Mouse (Mus musculus) ovary, postnatal 10 days (tissue): ENCODE measurements around the gene Gm19684.
"Not testable (repeated sequence)": the region's sequence is repeated elsewhere in the genome, so short reads cannot be mapped to it uniquely, and the experiment has no call there.

Source experiments
- DNase-seq: peaks from one replicate; pipeline ENCODE4 v3.0.0; 2022; ENCODE audit warnings: low spot score

Gm19684 gene

GRCm38 (mm10) chr17:36131516-36132265, 10.2 kb downstream of the Gm19684 start:
- no peak for DNase-seq

GRCm38 (mm10) chr17:36135421-36136231, 14.1 kb downstream of the Gm19684 start:
- not testable (repeated sequence) for DNase-seq

GRCm38 (mm10) chr17:36136299-36136848, 14.9 kb downstream of the Gm19684 start:
- not testable (repeated sequence) for DNase-seq

DNA sequence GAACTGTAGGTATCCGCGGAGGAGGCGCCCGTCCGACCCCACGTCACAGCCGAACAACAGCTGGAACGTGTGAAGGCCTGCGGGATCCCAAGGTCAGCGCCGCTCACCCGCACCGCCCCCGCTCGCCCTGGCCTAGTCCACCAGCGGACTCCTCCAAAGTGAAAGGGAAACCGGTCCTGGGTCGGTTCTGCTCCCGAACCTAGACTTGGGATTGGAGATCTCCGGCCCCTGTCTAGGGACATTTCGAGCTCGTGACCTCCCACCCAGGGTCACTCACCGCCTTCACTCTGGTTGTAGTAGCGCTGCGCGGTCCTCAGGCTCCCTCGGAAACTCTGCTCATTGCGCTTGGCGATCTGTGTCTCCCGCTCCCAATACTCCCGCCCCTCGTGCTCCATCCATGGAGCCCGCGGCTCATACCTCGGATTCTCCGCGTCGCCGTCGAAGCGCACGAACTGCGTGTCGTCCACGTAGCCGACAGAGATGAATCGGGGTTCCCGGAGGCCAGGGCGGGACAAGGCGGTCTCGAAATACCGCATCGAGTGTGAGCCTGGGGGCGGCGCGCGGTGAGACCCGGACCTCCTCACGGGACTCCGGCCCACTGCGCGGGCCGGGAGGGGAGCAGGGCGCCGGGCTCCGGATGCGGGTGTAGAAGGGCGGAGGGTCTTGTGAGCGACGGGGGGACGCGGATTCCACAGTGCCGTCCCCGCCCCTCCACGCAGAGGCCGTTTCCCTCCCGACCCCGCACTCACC, 23.8 kb downstream of the Gm19684 start:
- DNase-seq = no peak

DNA sequence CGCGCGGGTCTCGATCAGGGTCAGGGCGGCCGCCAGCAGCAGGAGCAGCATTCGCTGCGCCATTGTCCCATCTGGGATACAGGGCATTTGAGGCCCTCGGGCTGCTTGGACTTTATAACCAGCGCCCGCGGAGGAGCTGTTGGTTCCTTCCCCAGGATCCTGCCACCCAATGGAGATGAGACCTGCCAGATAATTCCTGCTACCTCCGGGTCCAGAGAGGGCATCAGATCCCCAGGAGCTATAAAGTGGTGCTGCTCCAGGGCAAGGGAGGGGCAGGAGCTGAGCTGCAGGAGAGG, 24.3 kb downstream of the Gm19684 start:
- not testable (repeated sequence) for DNase-seq

- DNase-seq = not testable (repeated sequence)
These were observed 25.5 kb downstream of the Gm19684 start for GRCm38 (mm10) chr17:36146937-36147336.

- not testable (repeated sequence) for DNase-seq
These were observed 27.0 kb downstream of the Gm19684 start for GRCm38 (mm10) chr17:36148468-36148867.

GRCm38 (mm10) chr17:36151200-36151599, 29.7 kb downstream of the Gm19684 start:
- not testable (repeated sequence) for DNase-seq

DNA sequence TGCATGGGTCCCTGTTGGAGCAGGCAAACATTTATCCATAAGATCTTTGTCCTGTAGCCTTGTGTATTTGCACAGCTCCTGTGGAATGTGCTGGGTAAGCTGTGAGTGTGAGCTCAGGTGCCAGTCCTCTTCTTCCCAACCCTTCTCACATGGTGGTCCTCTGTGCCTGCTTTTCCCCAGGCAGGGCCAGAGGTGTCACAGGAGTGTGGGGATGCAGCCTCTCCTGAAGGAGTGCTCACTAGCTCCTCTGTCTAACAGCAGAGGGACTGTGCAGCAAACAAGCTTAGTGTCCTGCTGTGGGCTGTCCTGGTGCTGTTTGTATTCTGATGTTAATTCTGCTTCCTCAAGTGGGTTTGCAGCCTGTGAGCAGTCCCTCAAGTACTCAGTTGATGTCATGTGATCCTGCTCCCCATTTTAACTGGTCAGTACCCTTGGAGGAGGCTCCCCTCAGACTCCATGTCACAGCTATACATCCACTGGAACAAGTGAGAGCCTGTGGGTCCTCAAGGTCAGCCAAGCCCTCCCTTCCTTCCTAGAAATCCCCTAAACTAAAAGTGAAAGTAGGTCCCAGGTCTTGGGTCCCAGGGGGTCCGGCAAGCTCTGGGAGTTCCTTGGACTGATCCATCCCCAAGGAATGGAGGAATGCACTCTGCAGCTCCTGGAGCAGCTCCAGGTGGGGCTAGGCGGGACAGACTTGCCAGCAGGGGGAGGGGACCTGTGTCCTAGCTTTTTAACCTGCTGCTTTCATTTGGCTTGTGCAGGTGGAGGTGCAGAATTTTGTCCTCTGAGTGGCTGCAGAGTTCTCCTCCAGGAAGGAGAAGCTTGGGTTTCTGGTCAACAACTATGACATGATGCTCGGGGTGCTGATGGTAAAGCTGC, 33.0 kb downstream of the Gm19684 start:
- no peak for DNase-seq

DNA sequence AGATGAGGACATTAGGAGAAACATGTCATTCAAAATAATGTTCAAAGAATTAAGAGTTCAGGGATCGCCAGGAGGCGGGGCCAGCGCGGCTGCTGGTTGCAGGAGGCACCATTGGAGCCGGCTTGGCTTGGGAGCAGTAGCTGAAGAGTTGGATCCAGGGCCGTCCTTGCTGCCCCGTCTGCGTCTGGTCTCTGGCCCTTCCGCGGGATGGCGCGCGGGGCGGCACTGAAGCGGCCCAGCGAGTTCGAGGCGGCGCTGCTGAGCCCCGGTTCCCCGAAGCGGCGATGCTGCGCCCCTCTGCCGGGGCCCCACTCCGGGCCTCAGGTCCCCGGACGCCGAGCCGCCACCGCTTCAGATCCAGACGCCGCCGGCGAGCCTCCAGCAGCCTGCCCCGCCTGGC, 36.3 kb downstream of the Gm19684 start:
- DNase-seq = not testable (repeated sequence)

DNA sequence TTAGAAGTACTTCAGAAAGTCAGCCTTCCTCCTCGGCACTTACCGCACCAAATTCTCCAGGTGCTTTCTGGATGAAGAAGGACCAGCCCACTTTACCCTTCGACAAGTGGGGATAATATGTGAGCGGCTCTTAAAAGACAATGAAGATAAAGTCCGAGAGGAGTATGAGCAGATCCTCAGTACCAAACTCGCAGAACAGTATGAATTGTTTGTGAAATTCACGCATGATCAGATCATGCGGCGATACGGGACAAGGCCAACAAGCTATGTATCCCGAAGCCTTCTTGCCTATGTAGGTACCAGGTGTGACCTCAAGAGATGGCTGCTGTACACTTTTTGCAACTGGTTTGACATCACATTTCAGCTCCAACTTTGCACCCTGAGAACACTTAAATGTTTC, 36.8 kb downstream of the Gm19684 start:
- not testable (repeated sequence) for DNase-seq

- no peak for DNase-seq
These were observed 39.9 kb downstream of the Gm19684 start for GRCm38 (mm10) chr17:36161129-36162051.

GRCm38 (mm10) chr17:36166901-36167300, 45.4 kb downstream of the Gm19684 start:
- not testable (repeated sequence) for DNase-seq

- DNase-seq = no peak
These were observed 46.0 kb downstream of the Gm19684 start for GRCm38 (mm10) chr17:36167306-36168038.

- no peak for DNase-seq
These were observed 46.7 kb downstream of the Gm19684 start, which contains the start of gene Gm8909 for GRCm38 (mm10) chr17:36168039-36168652. Gene Gm8909, minus strand, starts transcription at chr17:36168537.

- not testable (repeated sequence) for DNase-seq
These were observed 47.6 kb downstream of the Gm19684 start for GRCm38 (mm10) chr17:36169094-36169493.

DNA sequence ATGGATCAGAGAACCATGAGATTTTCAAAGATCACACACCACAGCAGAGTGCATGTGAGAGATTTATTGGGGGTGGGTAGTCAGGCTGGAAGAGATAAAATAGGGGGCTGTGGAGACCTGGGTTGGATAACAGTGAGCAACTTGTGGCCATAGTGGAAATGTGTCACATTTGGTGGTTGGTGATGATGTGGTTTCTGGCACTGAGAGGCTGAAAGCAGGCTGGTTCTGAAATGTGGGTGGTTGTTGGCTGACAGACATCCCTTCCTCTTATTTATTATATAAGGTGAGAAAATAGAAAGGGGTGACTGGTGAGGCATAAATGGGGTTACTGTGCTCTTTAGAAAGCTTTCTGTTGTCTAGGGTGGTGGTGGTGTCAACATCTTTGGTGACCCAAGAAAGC, 48.3 kb downstream of the Gm19684 start:
- DNase-seq = no peak

DNA sequence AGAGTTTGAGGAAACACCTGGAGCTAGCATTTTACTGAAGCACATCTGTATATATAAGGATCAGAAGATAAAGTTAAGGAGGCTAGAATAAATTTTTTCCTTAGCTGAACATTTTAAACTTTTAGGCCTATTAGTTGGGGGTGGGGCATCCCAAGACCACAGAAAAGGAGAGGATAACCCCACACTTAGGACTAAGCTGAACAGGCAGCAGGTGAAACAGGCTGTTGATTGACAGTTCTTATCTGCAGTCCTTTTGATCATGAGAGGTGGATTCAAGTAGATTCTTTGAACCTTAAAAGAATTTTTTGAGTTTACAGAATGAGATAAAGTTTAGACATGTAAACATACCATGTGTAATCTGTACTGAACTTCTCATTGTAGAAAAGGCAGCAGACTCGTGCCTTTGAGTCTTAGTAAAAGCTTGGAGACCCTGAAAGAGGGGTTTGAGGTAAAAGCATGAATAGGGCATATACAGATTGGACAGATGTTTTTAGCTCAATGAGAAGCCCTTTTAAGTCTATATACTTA, 48.9 kb downstream of the Gm19684 start:
- DNase-seq = no peak

DNA sequence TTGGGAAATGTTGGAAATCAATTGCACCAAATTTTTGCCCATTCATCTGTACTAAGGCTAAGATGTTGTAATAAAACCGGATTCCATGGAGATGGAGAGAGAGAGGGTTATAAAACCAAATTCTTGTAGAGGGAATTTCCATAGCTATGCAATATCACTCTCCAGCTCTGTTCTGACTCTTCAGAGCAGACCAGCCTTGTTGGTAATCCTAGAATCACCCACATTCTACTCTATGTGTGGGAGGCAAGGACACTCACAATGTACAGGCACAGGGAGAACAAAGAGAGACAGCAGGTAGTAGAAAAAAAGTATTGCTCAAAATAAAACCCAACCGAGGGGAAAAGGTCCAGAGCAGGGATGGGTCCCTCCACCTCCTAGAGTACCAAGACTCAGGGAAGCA, 54.7 kb downstream of the Gm19684 start:
- not testable (repeated sequence) for DNase-seq
